Mouse (Mus musculus) ES-E14 (cell line): ENCODE measurements at regions not wholly inside any gene's neighbourhood (a gene's known extent, or its start where the extent isn't known, plus 50 kb on each side); places are given as distances from the start of the nearest gene placed in this dataset.

ENCODE experiments used
- DNase-seq: peaks from one replicate; pipeline ENCODE4 v3.0.0-alpha.2; 2013; ENCODE audit warnings: low read depth, low spot score
- H3K27ac ChIP-seq: 2 replicates; pipeline ENCODE4 v1.5.1; 2012; ENCODE audit warnings: low read depth, mild to moderate bottlenecking, low read length, moderate library complexity, mixed read lengths; ENCODE audit not compliant: poor library complexity, insufficient read depth, severe bottlenecking
- H3K36me3 ChIP-seq: 2 replicates; pipeline ENCODE4 v1.6.1; 2012; ENCODE audit warnings: mild to moderate bottlenecking, low read length, moderate library complexity, mixed read lengths; ENCODE audit not compliant: control insufficient read depth, poor library complexity, insufficient read depth, severe bottlenecking
- H3K4me1 ChIP-seq, 2 experiments: fragments of 150-350 bp in 1 of 2; sonication (generic) in 1 of 2; 2 replicates each; pipeline ENCODE4 v1.6.1; 2012; ENCODE audit warnings: low read length in 2 of 2, mild to moderate bottlenecking in 1 of 2, mixed read lengths in 1 of 2; ENCODE audit not compliant: control insufficient read depth in 2 of 2, insufficient read depth in 2 of 2, poor library complexity in 1 of 2
- H3K4me3 ChIP-seq, 2 experiments: fragments of 150-350 bp in 1 of 2; sonication (generic) in 1 of 2; 2 replicates each; pipeline ENCODE4 v1.5.1; 2012; ENCODE audit warnings: low read length in 2 of 2, low read depth in 1 of 2, mild to moderate bottlenecking in 1 of 2, mixed read lengths in 1 of 2; ENCODE audit not compliant: insufficient read depth in 1 of 2, poor library complexity in 1 of 2, severe bottlenecking in 1 of 2
- H3K9ac ChIP-seq: 2 replicates; pipeline ENCODE4 v1.6.1; 2012; ENCODE audit warnings: low read depth, mild to moderate bottlenecking, low read length, mixed read lengths; ENCODE audit not compliant: poor library complexity, insufficient read depth, severe bottlenecking
- H3K9me3 ChIP-seq: fragments of 150-350 bp; sonication (generic); 2 replicates; pipeline ENCODE4 v1.6.1; 2012; ENCODE audit warnings: low read depth, mild to moderate bottlenecking, low read length; ENCODE audit not compliant: control insufficient read depth, insufficient read depth
- CHD2 ChIP-seq: IDR thresholded peaks from 2 replicates; pipeline ENCODE4 v1.6.1; 2014; ENCODE audit warnings: mild to moderate bottlenecking, low read depth, low read length, inconsistent platforms
- HCFC1 ChIP-seq: IDR thresholded peaks from 2 replicates; pipeline ENCODE4 v1.6.1; 2012; ENCODE audit warnings: low read length, inconsistent platforms, borderline replicate concordance; ENCODE audit not compliant: insufficient read depth
- MAFK ChIP-seq: IDR thresholded peaks from 2 replicates; pipeline ENCODE4 v1.6.1; 2014; ENCODE audit warnings: mild to moderate bottlenecking, low read depth, low read length, inconsistent platforms; ENCODE audit not compliant: insufficient read depth
- ZC3H11A ChIP-seq: IDR thresholded peaks from 2 replicates; pipeline ENCODE4 v1.6.1; 2012; ENCODE audit warnings: low read depth, mild to moderate bottlenecking, inconsistent platforms, low read length, borderline replicate concordance
- ZNF384 ChIP-seq: IDR thresholded peaks from 2 replicates; pipeline ENCODE4 v1.6.1; 2012; ENCODE audit warnings: low read depth, low read length, inconsistent platforms
- in situ Hi-C, 2 experiments: fragments of 600-800 bp; cut with MboI; formaldehyde crosslinking; loops; one replicate each; pipeline ENCODE4 v1.15.1; 2025; ENCODE audit warnings: low sequenced_read_pairs in 2 of 2, inconsistent platforms in 1 of 2; ENCODE audit not compliant: unreplicated experiment in 2 of 2

DNA sequence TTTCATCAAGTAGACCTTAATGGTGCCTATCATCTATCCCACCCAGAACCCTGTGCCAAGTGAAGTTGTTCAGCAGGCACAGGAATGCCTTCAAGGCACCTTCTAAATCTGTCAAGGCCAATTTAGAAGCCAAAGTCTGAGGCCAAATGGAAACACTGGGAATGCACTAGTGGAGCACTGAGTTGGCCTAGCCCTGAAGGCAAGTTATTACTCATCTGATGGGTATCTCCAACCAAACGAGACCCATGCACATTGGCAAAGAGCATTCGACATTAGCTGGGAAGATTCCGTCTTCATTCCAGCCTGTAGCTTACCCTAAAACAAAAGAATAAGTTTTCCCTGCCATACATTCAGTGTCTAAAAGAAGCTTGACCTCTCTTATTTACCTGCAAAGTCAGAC, 172.0 kb downstream of the Rnf152 start:
- in situ Hi-C loops = no loop called here
- DNase-seq = no peak
- no peaks in the 10 kb centered on the region for H3K36me3 ChIP-seq
- no peak overlapping the region for H3K27ac ChIP-seq
- no peaks in the 10 kb centered on the region for H3K9me3 ChIP-seq
- H3K9ac ChIP-seq = no peak overlapping the region
- H3K4me1 ChIP-seq = 0 out of 4 replicates have a peak, but pooled peaks cover 0 to 1% of the 10 kb centered on the region in 2 experiments
- TF ChIP-seq HCFC1 (no peak), ZC3H11A (no peak), CHD2 (no peak), ZNF384 (no peak), MAFK (no peak)
- no peak overlapping the region for H3K4me3 ChIP-seq

DNA sequence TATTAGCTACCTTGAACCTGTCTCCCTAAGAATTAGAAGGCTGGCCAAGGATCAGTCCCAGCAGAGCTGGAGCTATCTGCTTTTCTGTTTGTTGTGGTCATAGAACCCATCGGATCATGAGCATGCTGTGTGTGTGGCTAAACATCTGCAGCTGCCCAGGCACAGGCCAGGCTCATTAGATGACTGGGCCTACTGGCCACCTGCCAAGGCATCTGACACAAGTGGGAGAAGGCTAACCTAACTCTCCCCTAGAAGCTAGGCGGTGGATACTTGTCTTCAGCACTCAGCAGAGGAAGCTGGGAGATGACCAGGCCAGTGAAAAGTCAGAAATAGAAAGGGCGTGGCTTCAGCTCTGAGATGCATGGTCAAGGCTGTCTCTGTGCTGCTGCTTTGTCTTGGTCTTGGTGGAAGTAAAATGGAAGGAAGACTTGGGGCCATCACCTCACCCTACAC, 177.1 kb downstream of the Rnf152 start:
- no peak overlapping the region for H3K9ac ChIP-seq
- no peaks in the 10 kb centered on the region for H3K9me3 ChIP-seq
- in situ Hi-C loops = no loop called here
- TF ChIP-seq CHD2 (no peak), ZC3H11A (no peak), ZNF384 (no peak), MAFK (no peak), HCFC1 (no peak)
- no peak for DNase-seq
- 0 out of 4 replicates have a peak, but pooled peaks cover 0 to 1% of the 10 kb centered on the region in 2 experiments for H3K4me1 ChIP-seq
- no peak overlapping the region for H3K27ac ChIP-seq
- H3K36me3 ChIP-seq = no peaks in the 10 kb centered on the region
- no peak overlapping the region for H3K4me3 ChIP-seq

DNA sequence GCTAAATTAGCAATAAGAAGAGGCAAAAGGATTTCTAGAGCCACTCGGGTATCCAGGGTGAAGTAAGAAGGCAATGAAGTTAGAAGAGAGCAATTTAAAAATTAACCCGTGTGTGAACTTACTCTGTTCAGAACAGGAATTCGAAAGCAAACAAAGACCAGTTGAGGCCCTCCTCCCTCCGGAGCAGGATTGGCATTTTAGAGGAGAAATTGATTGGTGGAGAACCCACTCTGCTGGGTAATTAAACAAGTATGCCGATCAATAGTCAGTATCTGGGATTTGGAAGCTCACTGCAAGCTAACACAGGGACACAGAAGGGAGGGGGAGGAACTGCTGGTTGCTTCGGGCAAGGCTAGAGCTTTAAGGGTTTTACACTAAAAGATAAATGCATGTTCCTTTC, 177.7 kb downstream of the Rnf152 start:
- Histone ChIP-seq H3K27ac (no peak overlapping the region), H3K4me1 (0 out of 4 replicates have a peak, but pooled peaks cover 0 to 1% of the 10 kb centered on the region in 2 experiments), H3K9ac (no peak overlapping the region), H3K9me3 (no peaks in the 10 kb centered on the region), H3K36me3 (no peaks in the 10 kb centered on the region), H3K4me3 (no peak overlapping the region)
- DNase-seq = no peak
- in situ Hi-C loops = no loop called here
- no peak for TF ChIP-seq MAFK
- TF ChIP-seq ZC3H11A = no peak
- no peak for TF ChIP-seq ZNF384
- no peak for TF ChIP-seq CHD2
- no peak for TF ChIP-seq HCFC1

DNA sequence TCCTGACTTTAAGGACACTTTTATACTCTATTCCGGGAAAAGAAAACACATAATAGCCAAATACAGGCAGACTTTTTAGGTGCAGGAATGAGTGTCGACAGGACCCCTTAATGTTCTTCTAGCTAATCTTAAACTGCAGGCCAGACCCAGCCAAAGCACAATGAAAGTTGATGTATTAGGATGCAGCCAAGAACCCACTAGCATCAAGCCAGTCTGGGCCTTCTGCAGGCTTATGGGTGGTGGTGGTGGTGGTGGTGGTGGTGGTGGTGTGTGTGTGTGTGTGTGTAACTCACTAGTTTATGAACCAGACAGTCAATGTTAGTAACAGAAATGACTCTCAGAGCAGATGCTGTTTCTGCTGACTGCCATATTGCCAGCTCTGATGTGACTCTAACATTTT, 178.6 kb downstream of the Rnf152 start:
- H3K27ac ChIP-seq = no peak overlapping the region
- in situ Hi-C loops = no loop called here
- no peak for DNase-seq

More for the DNA sequence above, 178.6 kb downstream of the Rnf152 start:
- Histone ChIP-seq H3K4me3 (no peak overlapping the region), H3K4me1 (0 out of 4 replicates have a peak, but pooled peaks cover 0 to 1% of the 10 kb centered on the region in 2 experiments), H3K9me3 (no peaks in the 10 kb centered on the region), H3K9ac (no peak overlapping the region), H3K36me3 (no peaks in the 10 kb centered on the region)
- TF ChIP-seq MAFK = no peak
- TF ChIP-seq ZC3H11A = no peak
- TF ChIP-seq ZNF384 = no peak
- TF ChIP-seq HCFC1 = no peak
- TF ChIP-seq CHD2 = no peak
